Comparison of ENCODE assay signal across 18 mouse cellular contexts in the genomic region with DNA sequence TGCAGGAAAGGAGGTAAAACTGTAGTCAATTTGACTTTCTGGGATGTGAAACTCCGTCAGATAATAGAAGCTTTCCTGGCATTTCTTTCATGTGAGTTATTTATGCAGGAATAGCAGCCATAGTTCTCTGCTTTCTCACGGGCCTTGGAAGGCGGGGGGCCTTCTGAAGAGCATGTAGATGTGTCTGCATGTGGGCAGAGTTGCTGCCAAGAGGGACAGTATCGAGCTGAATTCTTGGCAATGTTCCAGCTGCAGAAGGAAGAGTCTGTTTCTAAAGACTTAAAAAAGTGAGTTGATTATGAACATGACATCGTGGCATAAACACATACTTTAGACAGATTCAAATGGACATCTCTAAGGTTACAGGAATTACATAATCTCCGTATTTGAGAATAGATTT.
A peak's percentile ranks its signal among the peaks of the same experiment; 100 is the strongest.
DNase-seq lines count a peak whose midpoint lies in the region; ATAC-seq and TF ChIP-seq lines count a peak whose summit lies in the region.
"Had no signal": no experiment of that assay in that cellular context is flagged by ENCODE, and none has a peak within 500 bp of the region (broad histone marks: within the 10 kb centered on the region; RNA-seq: fewer than 3 reads in every experiment).

No protein-coding gene starts in this region.

- ATAC-seq in heart, postnatal 0 days (ENCODE audit: insufficient read depth, low read depth), result no peak
- ATAC-seq in lung, embryonic 16.5 days (ENCODE audit: low read depth), result peak; percentile 59

- DNase-seq in heart, postnatal 0 days (ENCODE audit: low spot score), result peak; percentile 39
- no peak for DNase-seq in heart, adult 11 months
- no peak for DNase-seq in lung, adult 2 months
- DNase-seq in fibroblast of lung, adult 2 months (ENCODE audit: low read depth), result peak; percentile 3
- peak; percentile 5 to 29 for DNase-seq in lung, postnatal 4 days
- DNase-seq in thymus, postnatal 0 days (ENCODE audit: low spot score), result no peak
- DNase-seq in urinary bladder, postnatal 36 days (ENCODE audit: low spot score in 2 of 2), result no peak
- DNase-seq: adrenal gland, postnatal 10 days; cerebellum, adult 18-20 months; layer of hippocampus, postnatal 36 days had no signal

- H3K9me3 ChIP-seq in heart, postnatal 0 days (replicated peaks; ENCODE audit: control insufficient read depth, low read length), result no peaks in the 10 kb centered on the region
- H3K9me3 ChIP-seq in lung, embryonic 16.5 days (ENCODE audit: control insufficient read depth, low read length), result no peaks in the 10 kb centered on the region
- H3K9me3 ChIP-seq: forebrain, embryonic 12.5 days; heart, embryonic 10.5 days; neural tube, embryonic 12.5 days had no signal

- H3K27ac ChIP-seq in heart, postnatal 0 days (ENCODE audit: low read depth), result no peak overlapping the region
- H3K27ac ChIP-seq in lung, embryonic 16.5 days (ENCODE audit: low read length), result no peak overlapping the region
- H3K27ac ChIP-seq: forebrain, embryonic 12.5 days; heart, embryonic 10.5 days; neural tube, embryonic 12.5 days; stomach, postnatal 0 days had no signal

- H3K4me1 ChIP-seq in heart, postnatal 0 days (ENCODE audit: control insufficient read depth, insufficient read depth), result peaks cover 5% of the 10 kb centered on the region; the same call in 1 of the 2 replicates
- no peaks in the 10 kb centered on the region for H3K4me1 ChIP-seq in lung, embryonic 16.5 days (replicated peaks; ENCODE audit: control insufficient read depth, insufficient read depth, low read length)
- no peaks in the 10 kb centered on the region for H3K4me1 ChIP-seq in lung, adult 2 months (ENCODE audit: control insufficient read depth, insufficient read depth, low read length)
- H3K4me1 ChIP-seq: forebrain, embryonic 12.5 days; heart, embryonic 10.5 days; neural tube, embryonic 12.5 days had no signal

- no peak for TF ChIP-seq POLR2A in lung, adult 2 months (IDR thresholded peaks at IDR 0.05; ENCODE audit: borderline replicate concordance, extremely low read depth, low read depth, low read length)

- H3K36me3 ChIP-seq in heart, postnatal 0 days (replicated peaks; ENCODE audit: control insufficient read depth, insufficient read depth, low read length), result no peaks in the 10 kb centered on the region
- H3K36me3 ChIP-seq in lung, embryonic 16.5 days (ENCODE audit: control insufficient read depth, insufficient read depth, low read length), result no peaks in the 10 kb centered on the region
- H3K36me3 ChIP-seq: forebrain, embryonic 12.5 days; heart, embryonic 10.5 days; neural tube, embryonic 12.5 days had no signal

- H3K27me3 ChIP-seq in heart, postnatal 0 days (ENCODE audit: control insufficient read depth, insufficient read depth, low read length), result no peaks in the 10 kb centered on the region
- H3K27me3 ChIP-seq in lung, embryonic 16.5 days (ENCODE audit: control insufficient read depth, insufficient read depth, low read depth, low read length), result no peaks in the 10 kb centered on the region
- H3K27me3 ChIP-seq: CH12.LX; forebrain, embryonic 12.5 days; neural tube, embryonic 12.5 days had no signal

- H3K4me3 ChIP-seq in heart, postnatal 0 days (ENCODE audit: low read depth, low read length), result no peak overlapping the region
- no peak overlapping the region for H3K4me3 ChIP-seq in lung, embryonic 16.5 days (ENCODE audit: low read length)
- H3K4me3 ChIP-seq in lung, adult 2 months (replicated peaks; ENCODE audit: extremely low read depth, low read depth, low read length), result no peak overlapping the region
- H3K4me3 ChIP-seq: forebrain, embryonic 12.5 days; heart, embryonic 10.5 days; neural tube, embryonic 12.5 days had no signal

- TF ChIP-seq CTCF in heart, postnatal 0 days (IDR thresholded peaks at IDR 0.05; ENCODE audit: low read depth), result no peak
- no peak for TF ChIP-seq CTCF in lung, adult 2 months (IDR thresholded peaks at IDR 0.05; ENCODE audit: insufficient read depth, low read length)

- no peak overlapping the region for H3K9ac ChIP-seq in heart, postnatal 0 days (replicated peaks; ENCODE audit: low read depth, low read length)
- no peak overlapping the region for H3K9ac ChIP-seq in lung, embryonic 16.5 days (ENCODE audit: low read length)
- H3K9ac ChIP-seq: forebrain, embryonic 12.5 days; neural tube, embryonic 12.5 days had no signal

- 22% methylated on average over 6 of the region's 6 CpGs for WGBS in heart, postnatal 0 days
- 26% methylated on average over 6 of the region's 6 CpGs for WGBS in lung, embryonic 16.5 days
- 32% methylated on average over 6 of the region's 6 CpGs for WGBS in lung, adult 2 months

- H3K4me2 ChIP-seq in heart, postnatal 0 days (ENCODE audit: low read depth, low read length), result no peak overlapping the region
- H3K4me2 ChIP-seq in lung, embryonic 16.5 days (ENCODE audit: low read depth, low read length), result no peak overlapping the region
- H3K4me2 ChIP-seq: forebrain, embryonic 12.5 days; liver, embryonic 11.5 days; midbrain, embryonic 11.5 days; neural tube, embryonic 12.5 days had no signal

- no peak for TF ChIP-seq EP300 in heart, postnatal 0 days (IDR thresholded peaks at IDR 0.05; ENCODE audit: low read depth)

Comparison
In these comparisons a context has a peak if more than half of its experiments do, and no peak if none do; other contexts are left out.
1. DNase-seq: peak in heart, postnatal 0 days (single experiment), fibroblast of lung, adult 2 months (single experiment) and lung, postnatal 4 days (2 of 2); none in heart, adult 11 months (single experiment), lung, adult 2 months (single experiment), thymus, postnatal 0 days (single experiment) and urinary bladder, postnatal 36 days (0 of 2).